Mouse (Mus musculus) lung, embryonic 16.5 days (tissue): ENCODE data around the gene Rbmxl2. TPM values are rescaled to one million over a fixed set of nuclear protein-coding genes. Genes with fewer than 3 reads are reported as not detected.

Experiments
- ATAC-seq: fragments of 200-750 bp; cut with Nextera tagmentation; 2 replicates; pipeline ENCODE4 v1.8.0; 2017; ENCODE audit warnings: low read depth, mild to moderate bottlenecking, moderate library complexity
- H3K27ac ChIP-seq: fragments of 300-500 bp; sonication (generic); 2 replicates; pipeline ENCODE4 v1.5.1; 2014; ENCODE audit warnings: mild to moderate bottlenecking, control low read depth, low read length
- H3K27me3 ChIP-seq: fragments of 300-500 bp; sonication (generic); 2 replicates; pipeline ENCODE4 v1.6.1; 2014; ENCODE audit warnings: low read depth, low read length, mixed read lengths; ENCODE audit not compliant: control insufficient read depth, insufficient read depth
- H3K36me3 ChIP-seq: fragments of 300-500 bp; sonication (generic); 2 replicates; pipeline ENCODE4 v1.6.1; 2014; ENCODE audit warnings: low read length; ENCODE audit not compliant: control insufficient read depth, insufficient read depth
- H3K4me1 ChIP-seq: fragments of 300-500 bp; sonication (generic); replicated peaks from 2 replicates; pipeline ENCODE4 v1.6.1; 2014; ENCODE audit warnings: low read length, mixed read lengths; ENCODE audit not compliant: control insufficient read depth, insufficient read depth
- H3K4me2 ChIP-seq: fragments of 300-500 bp; sonication (generic); 2 replicates; pipeline ENCODE4 v1.6.1; 2014; ENCODE audit warnings: low read depth, low read length, control low read depth
- H3K4me3 ChIP-seq: fragments of 300-500 bp; sonication (generic); 2 replicates; pipeline ENCODE4 v1.5.1; 2014; ENCODE audit warnings: mild to moderate bottlenecking, low read length, control low read depth
- H3K9ac ChIP-seq: fragments of 300-500 bp; sonication (generic); 2 replicates; pipeline ENCODE4 v1.6.1; 2014; ENCODE audit warnings: low read length, control low read depth
- H3K9me3 ChIP-seq: fragments of 300-500 bp; sonication (generic); 2 replicates; pipeline ENCODE4 v1.6.1; 2016; ENCODE audit warnings: low read length; ENCODE audit not compliant: control insufficient read depth
- WGBS: fragments of 180-500 bp; shearing (Covaris S2); extraction: QIAGEN DNeasy Blood & Tissue Kit; methylation state at CpG from one replicate; pipeline ENCODE4 v1.1.7; 2014; 5-methylcytosine and 5-hydroxymethylcytosine counted together
- polyA plus RNA-seq: library from polyadenylated mRNA; unstranded; fragments of >200 nt; fragmentation: Nextera tagmentation; extraction: Ambion mirVana; gene quantifications from 2 replicates; pipeline ENCODE4 v1.2.1, GENCODE M21; 2015

The Rbmxl2 gene
- polyA plus RNA-seq, 1 experiment from 2014 or later: not detected

DNA sequence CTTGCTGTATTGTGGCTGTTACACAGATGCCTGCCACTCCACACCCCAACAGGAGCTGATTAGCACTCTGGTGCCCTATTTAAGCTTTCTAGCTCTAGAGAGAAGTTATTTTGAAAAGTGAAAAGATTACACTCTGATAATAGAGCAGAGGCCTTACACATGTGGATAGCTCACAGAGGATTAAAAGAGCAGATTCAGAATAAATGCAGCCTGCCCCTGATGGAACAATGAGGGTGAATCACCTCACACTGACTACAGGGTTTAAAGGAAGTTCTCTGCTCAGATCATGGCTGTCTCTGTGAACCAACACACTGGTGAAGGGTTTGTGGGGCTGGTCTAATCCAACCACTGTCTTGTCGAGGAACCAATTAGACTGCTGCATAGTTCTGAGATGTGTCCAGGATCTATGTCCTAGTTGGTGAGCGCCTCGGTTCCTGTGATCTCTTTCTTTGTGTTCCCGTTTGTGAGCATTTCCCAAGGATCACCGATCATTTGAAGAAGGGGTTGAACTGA lies 32.2 kb downstream of the Rbmxl2 start:
- WGBS: 84% methylated on average over 5 of the region's 5 CpGs
- Histone ChIP-seq H3K27ac (no peak overlapping the region), H3K4me2 (no peak overlapping the region), H3K4me3 (no peak overlapping the region), H3K36me3 (no peaks in the 10 kb centered on the region), H3K4me1 (no peaks in the 10 kb centered on the region), H3K9me3 (no peaks in the 10 kb centered on the region), H3K9ac (no peak overlapping the region), H3K27me3 (no peaks in the 10 kb centered on the region)
- no peak for ATAC-seq

DNA sequence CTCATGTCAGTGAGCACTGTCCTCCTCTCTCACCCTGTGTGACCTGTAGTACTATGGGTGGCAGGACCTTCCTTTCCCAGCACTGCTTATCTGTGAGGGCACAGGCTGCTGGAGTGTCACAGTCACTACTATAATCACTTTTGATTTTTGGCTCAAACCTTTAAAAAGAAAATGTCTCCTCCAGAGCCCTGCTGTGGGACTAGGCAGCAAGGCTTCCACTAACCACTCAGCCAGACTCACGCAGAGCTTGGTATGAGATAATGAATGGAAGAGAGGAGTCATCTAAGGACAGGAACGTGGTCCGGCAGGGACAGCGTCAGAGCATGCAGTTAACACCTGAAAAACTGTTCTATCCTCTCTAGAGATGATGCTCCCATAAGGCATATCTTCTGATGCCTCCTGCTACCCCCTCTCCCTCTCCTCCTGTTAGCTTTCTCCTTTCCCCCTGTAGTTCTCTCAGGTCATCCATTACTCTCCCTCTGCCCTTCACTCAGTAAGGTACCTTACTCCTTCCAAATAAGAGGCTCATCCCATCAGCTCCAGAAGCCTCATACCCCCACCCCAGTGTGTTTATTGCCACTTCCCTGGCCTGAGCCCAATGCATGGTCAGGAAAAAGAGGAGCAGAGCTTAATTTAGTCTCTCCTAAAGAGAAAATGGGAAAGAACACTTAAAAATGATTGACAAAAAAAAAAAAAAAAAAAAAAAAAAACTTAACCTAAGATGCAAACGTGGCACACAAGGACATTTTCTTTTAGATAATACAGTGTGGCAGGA lies 41.2 kb downstream of the Rbmxl2 start:
- Histone ChIP-seq H3K4me1 (no peaks in the 10 kb centered on the region), H3K4me2 (no peak overlapping the region), H3K9me3 (no peaks in the 10 kb centered on the region), H3K9ac (no peak overlapping the region), H3K27me3 (no peaks in the 10 kb centered on the region), H3K4me3 (no peak overlapping the region), H3K27ac (no peak overlapping the region), H3K36me3 (no peaks in the 10 kb centered on the region)
- ATAC-seq: no peak
- 57% methylated on average over 5 of the region's 5 CpGs for WGBS

DNA sequence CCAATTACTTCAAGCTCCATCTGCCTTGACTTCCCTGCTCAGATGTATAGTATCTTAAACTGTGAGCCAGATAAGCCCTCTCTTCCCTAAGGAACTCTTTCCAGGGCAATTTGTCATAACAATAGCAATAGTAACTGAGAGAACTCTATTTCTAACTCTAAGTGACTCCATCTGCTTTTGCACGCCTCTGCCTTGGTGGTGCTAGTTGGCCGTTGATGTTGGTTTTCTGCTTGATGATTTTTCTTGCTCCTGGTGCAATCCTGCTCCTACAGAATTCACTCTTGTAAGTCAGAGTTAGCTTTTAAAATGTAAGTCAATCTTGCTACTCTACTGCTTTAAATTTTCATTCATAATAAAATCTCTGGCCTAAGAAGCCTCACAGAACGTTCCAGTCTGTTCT lies 44.1 kb downstream of the Rbmxl2 start:
- H3K27me3 ChIP-seq: no peaks in the 10 kb centered on the region
- no peak overlapping the region for H3K27ac ChIP-seq
- H3K9me3 ChIP-seq: no peaks in the 10 kb centered on the region
- H3K4me2 ChIP-seq: no peak overlapping the region
- H3K9ac ChIP-seq: no peak overlapping the region
- WGBS: 75% methylated on average over 3 of the region's 3 CpGs
- no peak for ATAC-seq
- H3K36me3 ChIP-seq: no peaks in the 10 kb centered on the region
- no peak overlapping the region for H3K4me3 ChIP-seq
- H3K4me1 ChIP-seq: no peaks in the 10 kb centered on the region

DNA sequence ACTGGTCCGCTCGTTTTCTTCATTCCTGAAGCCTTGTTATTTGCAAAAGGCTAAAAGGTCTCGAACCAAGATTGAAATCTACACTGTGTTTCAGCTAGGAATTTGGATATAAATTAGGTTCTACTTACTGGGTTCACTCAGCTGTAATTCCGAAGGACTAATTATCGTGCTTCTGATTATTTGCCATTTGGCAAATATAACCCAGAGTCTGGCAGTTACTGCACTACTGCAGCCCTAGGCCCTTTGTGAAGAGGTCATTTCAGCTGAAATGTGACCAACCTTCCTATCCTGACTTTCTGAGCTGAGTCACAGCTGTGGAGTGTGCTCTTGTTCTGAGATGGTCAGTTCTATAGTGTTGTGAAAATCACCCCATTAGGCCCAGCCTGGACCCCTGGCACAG lies 50.7 kb downstream of the Rbmxl2 start:
- no peak overlapping the region for H3K4me3 ChIP-seq
- ATAC-seq: no peak
- 66% methylated on average over 5 of the region's 5 CpGs for WGBS
- H3K9me3 ChIP-seq: no peaks in the 10 kb centered on the region
- no peak overlapping the region for H3K4me2 ChIP-seq
- H3K9ac ChIP-seq: no peak overlapping the region
- no peak overlapping the region for H3K27ac ChIP-seq
- no peaks in the 10 kb centered on the region for H3K27me3 ChIP-seq
- H3K4me1 ChIP-seq: no peaks in the 10 kb centered on the region
- H3K36me3 ChIP-seq: no peaks in the 10 kb centered on the region

Other genes with a start within 250 kb of the Rbmxl2 start
- not detected in 2 replicates for gene Olfr6, start 245.5 kb upstream of the Rbmxl2 start, polyA plus RNA-seq
- gene Olfr711, start 234.0 kb upstream of the Rbmxl2 start, polyA plus RNA-seq: not detected in 2 replicates
- gene Olfr2, start 203.4 kb upstream of the Rbmxl2 start, polyA plus RNA-seq: not detected in 2 replicates
- gene Olfr713, start 178.3 kb upstream of the Rbmxl2 start, polyA plus RNA-seq: not detected in 2 replicates
- not detected in 2 replicates for gene Olfr714, start 138.5 kb upstream of the Rbmxl2 start, polyA plus RNA-seq
- not detected in 2 replicates for gene Olfr17, start 116.2 kb upstream of the Rbmxl2 start, polyA plus RNA-seq
- gene Olfr715b, start 99.1 kb upstream of the Rbmxl2 start, polyA plus RNA-seq: not detected in 2 replicates
- gene Olfr715, start 78.4 kb upstream of the Rbmxl2 start, polyA plus RNA-seq: not detected in 2 replicates
- gene Olfr716, start 71.1 kb upstream of the Rbmxl2 start, polyA plus RNA-seq: not detected in 2 replicates
- gene Nlrp14, start 42.5 kb upstream of the Rbmxl2 start, polyA plus RNA-seq: not detected in 2 replicates
- 1.4 and 1.6 TPM in 2 replicates for gene Syt9, start 161.3 kb downstream of the Rbmxl2 start, polyA plus RNA-seq